Comparison of ENCODE assay signal across 28 mouse cellular contexts in the genomic region with DNA sequence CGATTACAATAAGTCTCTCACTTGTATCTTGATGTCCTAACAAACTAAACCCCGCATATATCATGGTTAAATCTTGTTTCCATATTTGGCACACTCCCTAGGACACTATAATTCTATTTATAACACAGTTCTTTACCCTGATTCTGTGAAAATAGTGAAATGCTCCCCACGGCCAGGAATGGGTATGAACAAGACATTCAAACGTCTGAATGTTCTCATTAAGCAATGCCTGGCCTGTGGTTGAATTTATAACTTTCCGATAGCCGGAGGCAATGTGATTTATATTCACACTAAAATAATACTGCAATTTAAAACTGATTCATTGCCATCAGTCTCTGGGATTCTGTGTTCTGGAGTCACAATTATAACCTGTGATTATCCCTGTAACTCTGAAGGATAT. TPM values are rescaled to one million over a fixed set of nuclear protein-coding genes. Genes with fewer than 3 reads are reported as not detected.
DNase-seq lines count a peak whose midpoint lies in the region; ATAC-seq and TF ChIP-seq lines count a peak whose summit lies in the region.
"Had no signal": no experiment of that assay in that cellular context is flagged by ENCODE, and none has a peak within 500 bp of the region (broad histone marks: within the 10 kb centered on the region; RNA-seq: fewer than 3 reads in every experiment).

No protein-coding gene starts in this region.

- TF ChIP-seq POLR2A in limb, embryonic 14.5 days (IDR thresholded peaks at IDR 0.05; ENCODE audit: borderline replicate concordance, extremely low read depth, insufficient read depth, insufficient read length): no peak

- peaks cover 17 to 47% of the 10 kb centered on the region in 2 experiments for H3K4me1 ChIP-seq in heart, embryonic 14.5 days (ENCODE audit: control insufficient read depth in 2 of 2, insufficient read depth in 2 of 2, low read length in 2 of 2)
- H3K4me1 ChIP-seq in heart, embryonic 11.5 days (ENCODE audit: control insufficient read depth, insufficient read depth, low read length): peaks cover 33% of the 10 kb centered on the region
- peaks cover 43% of the 10 kb centered on the region for H3K4me1 ChIP-seq in limb, embryonic 13.5 days
- peaks cover 27% of the 10 kb centered on the region for H3K4me1 ChIP-seq in limb, embryonic 10.5 days
- peaks cover 33% of the 10 kb centered on the region for H3K4me1 ChIP-seq in limb, embryonic 14.5 days (ENCODE audit: control insufficient read depth, insufficient read depth, low read length)
- peaks cover 9% of the 10 kb centered on the region for H3K4me1 ChIP-seq in midbrain, embryonic 11.5 days (ENCODE audit: control insufficient read depth, insufficient read depth, low read length)

- H3K9ac ChIP-seq in heart, embryonic 14.5 days (ENCODE audit: low read length): no peak overlapping the region
- H3K9ac ChIP-seq in heart, embryonic 11.5 days (ENCODE audit: low read depth, low read length): no peak overlapping the region
- H3K9ac ChIP-seq in limb, embryonic 13.5 days: no peak overlapping the region
- no peak overlapping the region for H3K9ac ChIP-seq in limb, embryonic 14.5 days (ENCODE audit: low read depth, low read length, severe bottlenecking)
- H3K9ac ChIP-seq in midbrain, embryonic 11.5 days (ENCODE audit: low read length): no peak overlapping the region
- H3K9ac ChIP-seq: embryonic facial prominence, embryonic 15.5 days; hindbrain, embryonic 12.5 days; intestine, embryonic 15.5 days; liver, embryonic 15.5 days; midbrain, embryonic 15.5 days; neural tube, embryonic 12.5 days had no signal

- H3K9me3 ChIP-seq in heart, embryonic 14.5 days (ENCODE audit: control insufficient read depth, low read length): no peaks in the 10 kb centered on the region
- H3K9me3 ChIP-seq in heart, embryonic 11.5 days (replicated peaks; ENCODE audit: control insufficient read depth, low read length): no peaks in the 10 kb centered on the region
- H3K9me3 ChIP-seq in limb, embryonic 13.5 days: no peaks in the 10 kb centered on the region
- no peaks in the 10 kb centered on the region for H3K9me3 ChIP-seq in limb, embryonic 10.5 days (replicated peaks)
- H3K9me3 ChIP-seq in limb, embryonic 14.5 days (ENCODE audit: control insufficient read depth, low read length): no peaks in the 10 kb centered on the region
- no peaks in the 10 kb centered on the region for H3K9me3 ChIP-seq in midbrain, embryonic 11.5 days (ENCODE audit: control insufficient read depth, low read length)
- H3K9me3 ChIP-seq: embryonic facial prominence, embryonic 10.5 days; embryonic facial prominence, embryonic 15.5 days; hindbrain, embryonic 12.5 days; intestine, embryonic 15.5 days; liver, embryonic 15.5 days; midbrain, embryonic 15.5 days; neural tube, embryonic 12.5 days had no signal

- H3K36me3 ChIP-seq in heart, embryonic 14.5 days (ENCODE audit: control insufficient read depth, insufficient read depth, low read length): no peaks in the 10 kb centered on the region; the same call in 1 of the 2 replicates
- 0 out of 2 replicates have a peak, but pooled peaks cover 3% of the 10 kb centered on the region for H3K36me3 ChIP-seq in heart, embryonic 11.5 days (ENCODE audit: control insufficient read depth, insufficient read depth, low read length)
- H3K36me3 ChIP-seq in limb, embryonic 13.5 days: peaks cover 9% of the 10 kb centered on the region; the same call in 1 of the 2 replicates
- no peaks in the 10 kb centered on the region; the same call in 1 of the 2 replicates for H3K36me3 ChIP-seq in limb, embryonic 10.5 days
- H3K36me3 ChIP-seq in limb, embryonic 14.5 days (ENCODE audit: control insufficient read depth, insufficient read depth, low read length): no peaks in the 10 kb centered on the region
- H3K36me3 ChIP-seq in midbrain, embryonic 11.5 days (ENCODE audit: control insufficient read depth, insufficient read depth, low read length): no peaks in the 10 kb centered on the region
- H3K36me3 ChIP-seq: hindbrain, embryonic 12.5 days; intestine, embryonic 15.5 days; liver, embryonic 15.5 days; midbrain, embryonic 15.5 days; neural tube, embryonic 12.5 days had no signal

- H3K4me2 ChIP-seq in heart, embryonic 14.5 days (ENCODE audit: low read length): peak overlapping the region; percentile 26; the same call in 1 of the 2 replicates
- H3K4me2 ChIP-seq in heart, embryonic 11.5 days: no peak overlapping the region
- 0 out of 2 replicates have a peak overlapping the region, but pooled peaks have one; percentile 19 for H3K4me2 ChIP-seq in limb, embryonic 13.5 days (replicated peaks)
- no peak overlapping the region for H3K4me2 ChIP-seq in limb, embryonic 14.5 days (replicated peaks; ENCODE audit: low read depth, low read length, severe bottlenecking)
- no peak overlapping the region for H3K4me2 ChIP-seq in midbrain, embryonic 11.5 days
- H3K4me2 ChIP-seq: embryonic facial prominence, embryonic 15.5 days; hindbrain, embryonic 12.5 days; intestine, embryonic 15.5 days; liver, embryonic 15.5 days; midbrain, embryonic 15.5 days; neural tube, embryonic 12.5 days had no signal

- no peak for DNase-seq in limb, embryonic 10.5 days (ENCODE audit: low spot score)
- peak; percentile 58 for DNase-seq in adipocyte (ENCODE audit: low spot score)
- DNase-seq in limb, embryonic 14.5 days (ENCODE audit: low spot score): peak; percentile 44
- no peak for DNase-seq in adrenal gland, adult 8-10 months
- DNase-seq in midbrain, embryonic 11.5 days (ENCODE audit: low spot score, missing footprints): no peak
- DNase-seq: adrenal gland, postnatal 10 days; cerebellum, adult 8-10 months; gastrocnemius, postnatal 14 days; heart, postnatal 14 days; kidney, adult 8-10 months; kidney, postnatal 14 days; liver; lung, postnatal 10 days; right cerebral cortex, adult 18-20 months; right cerebral cortex, postnatal 4 days had no signal

- H3K4me3 ChIP-seq in heart, embryonic 14.5 days (ENCODE audit: control insufficient read depth in 1 of 2, insufficient read depth in 1 of 2, low read depth in 1 of 2, low read length in 2 of 2): no peak overlapping the region
- H3K4me3 ChIP-seq in heart, embryonic 11.5 days (ENCODE audit: low read depth, low read length): no peak overlapping the region
- no peak overlapping the region for H3K4me3 ChIP-seq in limb, embryonic 13.5 days
- H3K4me3 ChIP-seq in limb, embryonic 10.5 days: no peak overlapping the region
- no peak overlapping the region for H3K4me3 ChIP-seq in limb, embryonic 14.5 days (replicated peaks; ENCODE audit: low read length)
- no peak overlapping the region for H3K4me3 ChIP-seq in midbrain, embryonic 11.5 days (ENCODE audit: low read depth, low read length)
- H3K4me3 ChIP-seq: embryonic facial prominence, embryonic 10.5 days; embryonic facial prominence, embryonic 15.5 days; hindbrain, embryonic 12.5 days; intestine, embryonic 15.5 days; liver, embryonic 15.5 days; midbrain, embryonic 15.5 days; neural tube, embryonic 12.5 days had no signal

- H3K27ac ChIP-seq in heart, embryonic 14.5 days (replicated peaks in 1 of 2; ENCODE audit: control insufficient read depth in 1 of 2, insufficient read depth in 1 of 2, low read depth in 2 of 2, low read length in 2 of 2): peak overlapping the region in 1 of 2 experiments; percentile 38; a peak in 2 of 4 replicates
- H3K27ac ChIP-seq in heart, embryonic 11.5 days (ENCODE audit: low read depth, low read length): no peak overlapping the region
- peak overlapping the region; percentile 24; the same call in 1 of the 2 replicates for H3K27ac ChIP-seq in limb, embryonic 13.5 days
- H3K27ac ChIP-seq in limb, embryonic 10.5 days: no peak overlapping the region
- no peak overlapping the region for H3K27ac ChIP-seq in limb, embryonic 14.5 days (replicated peaks; ENCODE audit: low read depth, low read length)
- no peak overlapping the region for H3K27ac ChIP-seq in midbrain, embryonic 11.5 days (ENCODE audit: low read depth, low read length)
- H3K27ac ChIP-seq: embryonic facial prominence, embryonic 10.5 days; embryonic facial prominence, embryonic 15.5 days; hindbrain, embryonic 12.5 days; hindbrain, postnatal 0 days; intestine, embryonic 15.5 days; liver, embryonic 15.5 days; midbrain, embryonic 15.5 days; neural tube, embryonic 12.5 days had no signal

- ATAC-seq in heart, embryonic 14.5 days (ENCODE audit: insufficient number of reproducible peaks, insufficient read depth, low FRiP score, low read depth): no peak
- no peak for ATAC-seq in heart, embryonic 11.5 days (replicated peaks; ENCODE audit: insufficient number of reproducible peaks, low FRiP score, low TSS enrichment)
- ATAC-seq in limb, embryonic 13.5 days (ENCODE audit: low FRiP score, low read depth): no peak
- ATAC-seq in limb, embryonic 14.5 days (ENCODE audit: low FRiP score, low read depth): no peak
- ATAC-seq in midbrain, embryonic 11.5 days (ENCODE audit: low FRiP score): no peak
- ATAC-seq: CD4-positive, CD25-positive, alpha-beta regulatory T cell, adult 4 months; forebrain, embryonic 14.5 days; hindbrain, postnatal 0 days; intestine, embryonic 15.5 days; midbrain, embryonic 15.5 days had no signal

- 43% methylated on average over 6 of the region's 6 CpGs for WGBS in heart, embryonic 14.5 days
- 66% methylated on average over 6 of the region's 6 CpGs for WGBS in heart, embryonic 11.5 days (ENCODE audit: insufficient replicate concordance)
- 44% methylated on average over 6 of the region's 6 CpGs for WGBS in limb, embryonic 13.5 days
- 77% methylated on average over 6 of the region's 6 CpGs for WGBS in limb, embryonic 10.5 days
- 33% methylated on average over 6 of the region's 6 CpGs for WGBS in limb, embryonic 14.5 days
- 90% methylated on average over 6 of the region's 6 CpGs for WGBS in midbrain, embryonic 11.5 days

- no peaks in the 10 kb centered on the region for H3K27me3 ChIP-seq in heart, embryonic 14.5 days (ENCODE audit: control insufficient read depth, insufficient read depth, low read length)
- H3K27me3 ChIP-seq in heart, embryonic 11.5 days (ENCODE audit: control insufficient read depth, insufficient read depth, low read length): no peaks in the 10 kb centered on the region
- no peaks in the 10 kb centered on the region for H3K27me3 ChIP-seq in limb, embryonic 13.5 days
- no peaks in the 10 kb centered on the region for H3K27me3 ChIP-seq in limb, embryonic 10.5 days (ENCODE audit: low read depth, poor library complexity, severe bottlenecking)
- H3K27me3 ChIP-seq in limb, embryonic 14.5 days (ENCODE audit: control insufficient read depth, insufficient read depth, low read length): no peaks in the 10 kb centered on the region
- H3K27me3 ChIP-seq in midbrain, embryonic 11.5 days (ENCODE audit: control insufficient read depth, insufficient read depth, low read length): no peaks in the 10 kb centered on the region
- H3K27me3 ChIP-seq: embryonic facial prominence, embryonic 15.5 days; hindbrain, embryonic 12.5 days; intestine, embryonic 15.5 days; midbrain, embryonic 15.5 days; neural tube, embryonic 12.5 days had no signal

RNA-seq across cellular contexts. Expression of a gene that starts 5.3 kb away (rescaled TPM):
- polyA plus RNA-seq in heart, embryonic 14.5 days (2014; fragmentation: Nextera tagmentation; extraction: Ambion mirVana): 25.8 and 29.0 TPM in 2 replicates
- 27.5 and 28.6 TPM in 2 replicates for polyA plus RNA-seq in heart, embryonic 11.5 days (2014; fragmentation: Nextera tagmentation; extraction: Ambion mirVana)
- 31.4 and 32.1 TPM in 2 replicates for polyA plus RNA-seq in limb, embryonic 13.5 days (2015; fragmentation: Nextera tagmentation; extraction: Ambion mirVana)
- 8.5 and 9.7 TPM in 2 replicates for polyA plus RNA-seq in limb, embryonic 10.5 days (2016; fragmentation: Nextera tagmentation; extraction: Ambion mirVana)
- polyA plus RNA-seq in limb, embryonic 14.5 days (2012; rRNA removed): 39.6 and 44.8 TPM in 2 replicates
- 41.3 and 41.6 TPM in 2 replicates for polyA plus RNA-seq in limb, embryonic 14.5 days (2014; fragmentation: Nextera tagmentation; extraction: Ambion mirVana)
- 100 to 1,000 TPM in 3 of 4 experiments, 10 to 100 TPM in 1; 97.2 to 128 (median 115) TPM for total RNA-seq in adrenal gland, adult 8-10 months (2022)
- 10.0 and 10.1 TPM in 2 replicates for polyA plus RNA-seq in midbrain, embryonic 11.5 days (2014; fragmentation: Nextera tagmentation; extraction: Ambion mirVana)

Comparison
In these comparisons a context has a peak if more than half of its experiments do, and no peak if none do; other contexts are left out.
1. H3K4me2 ChIP-seq: peak in heart, embryonic 14.5 days (single experiment) and limb, embryonic 13.5 days (single experiment); none in heart, embryonic 11.5 days (single experiment), limb, embryonic 14.5 days (single experiment) and midbrain, embryonic 11.5 days (single experiment).
2. DNase-seq: peak in adipocyte (single experiment) and limb, embryonic 14.5 days (single experiment); none in limb, embryonic 10.5 days (single experiment), adrenal gland, adult 8-10 months (single experiment) and midbrain, embryonic 11.5 days (single experiment).